Mouse (Mus musculus) right cerebral cortex, postnatal 25 days (tissue): ENCODE measurements around the gene Wdr53.
"Not testable (repeated sequence)": the region's sequence is repeated elsewhere in the genome, so short reads cannot be mapped to it uniquely, and the experiment has no call there.

Source experiments
- DNase-seq: peaks from one replicate; pipeline ENCODE4 v3.0.0; 2022

The Wdr53 gene

GRCm38 (mm10) chr16:32280211-32280610 lies 33.2 kb downstream of the Wdr53 start:
- DNase-seq: no peak

- DNase-seq: no peak
Observed at GRCm38 (mm10) chr16:32282608-32283007, 35.6 kb downstream of the Wdr53 start.

GRCm38 (mm10) chr16:32291821-32292220 lies 44.8 kb downstream of the Wdr53 start:
- DNase-seq: no peak

GRCm38 (mm10) chr16:32299617-32300016 lies 52.6 kb downstream of the Wdr53 start:
- not testable (repeated sequence) for DNase-seq

GRCm38 (mm10) chr16:32303046-32303445 lies 56.0 kb downstream of the Wdr53 start:
- no peak for DNase-seq

- DNase-seq: no peak
Observed at GRCm38 (mm10) chr16:32303886-32304285, 56.9 kb downstream of the Wdr53 start.
